Mouse (Mus musculus) midbrain, postnatal 0 days (tissue): ENCODE results near the gene Traip. TPM values are rescaled to one million over a fixed set of nuclear protein-coding genes. Genes with fewer than 3 reads are reported as not detected.

ENCODE experiments used
- ATAC-seq: fragments of 200-750 bp; cut with Nextera tagmentation; 2 replicates; pipeline ENCODE4 v1.8.0; 2017; ENCODE audit warnings: moderate number of reproducible peaks, mild to moderate bottlenecking, moderate TSS enrichment, moderate library complexity; ENCODE audit not compliant: low FRiP score
- DNase-seq: peaks from one replicate; pipeline ENCODE4 v3.0.0-alpha.2; 2015; ENCODE audit warnings: low spot score
- H3K27ac ChIP-seq: fragments of 300-500 bp; sonication (generic); 2 replicates; pipeline ENCODE4 v1.5.1; 2014; ENCODE audit warnings: low read depth, mild to moderate bottlenecking, low read length, mixed read lengths
- H3K27me3 ChIP-seq: fragments of 300-500 bp; sonication (generic); 2 replicates; pipeline ENCODE4 v1.6.1; 2014; ENCODE audit warnings: low read length, control low read depth, mixed read lengths; ENCODE audit not compliant: insufficient read depth
- H3K36me3 ChIP-seq: fragments of 300-500 bp; sonication (generic); 2 replicates; pipeline ENCODE4 v1.6.1; 2014; ENCODE audit warnings: low read length, control low read depth, mixed read lengths; ENCODE audit not compliant: insufficient read depth
- H3K4me1 ChIP-seq: fragments of 300-500 bp; sonication (generic); 2 replicates; pipeline ENCODE4 v1.6.1; 2014; ENCODE audit warnings: mild to moderate bottlenecking, control low read depth, antibody characterized with exemption, low read length, mixed read lengths; ENCODE audit not compliant: insufficient read depth
- H3K4me2 ChIP-seq: fragments of 300-500 bp; sonication (generic); 2 replicates; pipeline ENCODE4 v1.6.1; 2014; ENCODE audit warnings: low read depth, mild to moderate bottlenecking, low read length, mixed read lengths; ENCODE audit not compliant: poor library complexity, severe bottlenecking
- H3K4me3 ChIP-seq: fragments of 300-500 bp; sonication (generic); 2 replicates; pipeline ENCODE4 v1.5.1; 2014; ENCODE audit warnings: low read depth, mild to moderate bottlenecking, low read length, moderate library complexity
- H3K9ac ChIP-seq: fragments of 300-500 bp; sonication (generic); replicated peaks from 2 replicates; pipeline ENCODE4 v1.6.1; 2014; ENCODE audit warnings: mild to moderate bottlenecking, low read length, moderate library complexity, mixed read lengths; ENCODE audit not compliant: poor library complexity, severe bottlenecking
- H3K9me3 ChIP-seq: fragments of 300-500 bp; sonication (generic); 2 replicates; pipeline ENCODE4 v1.6.1; 2016; ENCODE audit warnings: low read length, control low read depth
- CTCF ChIP-seq: IDR thresholded peaks from 2 replicates; pipeline ENCODE4 v1.5.1; 2016; ENCODE audit warnings: antibody characterized with exemption, mild to moderate bottlenecking
- whole genome bisulfite sequencing: fragments of 180-500 bp; shearing (Covaris S2); extraction: QIAGEN DNeasy Blood & Tissue Kit; methylation state at CpG from one replicate; pipeline ENCODE4 v1.1.7; 2014; 5-methylcytosine and 5-hydroxymethylcytosine counted together
- polyA plus RNA-seq: library from polyadenylated mRNA; unstranded; fragments of >200 nt; fragmentation: Nextera tagmentation; extraction: Ambion mirVana; gene quantifications from 2 replicates; pipeline ENCODE4 v1.2.1, GENCODE M21; 2015
- total RNA-seq: library from RNA; depleted of rRNA; stranded (reverse); fragments of >200 nt; gene quantifications from 2 replicates; pipeline ENCODE4 v1.2.3, GENCODE M21; 2014

Gene Traip
- total and polyA plus RNA-seq, 2 experiments from 2014 or later: 9.0 to 11.6 TPM

GRCm38 (mm10) chr9:107967437-107967836 lies 17.5 kb downstream of the Traip start:
- H3K9ac ChIP-seq: no peak overlapping the region
- no peak overlapping the region for H3K4me2 ChIP-seq
- H3K36me3 ChIP-seq: peaks cover 6% of the 10 kb centered on the region; the same call in 1 of the 2 replicates
- TF ChIP-seq CTCF: no peak
- no peak overlapping the region for H3K4me3 ChIP-seq
- H3K27me3 ChIP-seq: no peaks in the 10 kb centered on the region
- no peaks in the 10 kb centered on the region for H3K9me3 ChIP-seq
- no peak overlapping the region for H3K27ac ChIP-seq
- ATAC-seq: no peak
- 83% methylated on average over 6 of the region's 6 CpGs for WGBS
- H3K4me1 ChIP-seq: peaks cover under 1% of the 10 kb centered on the region
- DNase-seq: no peak

DNA sequence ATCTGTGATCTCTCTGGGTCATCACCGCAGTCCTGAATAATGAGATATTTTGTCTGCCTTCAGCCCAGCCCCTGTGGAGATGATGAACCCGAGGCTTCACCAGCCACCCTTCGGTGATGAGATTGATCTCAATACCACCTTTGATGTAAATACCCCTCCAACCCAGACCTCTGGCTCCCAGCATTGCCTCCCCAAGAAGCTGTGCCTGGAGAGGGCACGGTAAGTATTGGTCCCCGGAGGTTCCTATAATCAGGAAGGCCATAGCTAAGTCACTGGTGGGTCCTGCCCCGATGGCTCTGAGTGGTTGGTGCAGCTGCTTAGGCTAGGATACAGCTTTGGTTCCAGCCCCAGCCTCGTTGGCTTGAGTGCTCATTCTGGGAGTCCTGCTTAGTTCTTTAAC lies 18.6 kb downstream of the Traip start:
- DNase-seq (no peak), ATAC-seq (no peak)
- Histone ChIP-seq H3K36me3 (peaks cover 6% of the 10 kb centered on the region; the same call in 1 of the 2 replicates), H3K27me3 (no peaks in the 10 kb centered on the region), H3K4me1 (no peaks in the 10 kb centered on the region), H3K4me2 (no peak overlapping the region), H3K9me3 (no peaks in the 10 kb centered on the region), H3K9ac (no peak overlapping the region), H3K27ac (no peak overlapping the region), H3K4me3 (no peak overlapping the region)
- WGBS: 91% methylated on average over 7 of the region's 7 CpGs
- TF ChIP-seq CTCF: no peak

GRCm38 (mm10) chr9:107970311-107970710 lies 20.4 kb downstream of the Traip start:
- DNase-seq: no peak
- WGBS: 80% methylated on average over 5 of the region's 5 CpGs
- H3K9me3 ChIP-seq: no peaks in the 10 kb centered on the region

DNA sequence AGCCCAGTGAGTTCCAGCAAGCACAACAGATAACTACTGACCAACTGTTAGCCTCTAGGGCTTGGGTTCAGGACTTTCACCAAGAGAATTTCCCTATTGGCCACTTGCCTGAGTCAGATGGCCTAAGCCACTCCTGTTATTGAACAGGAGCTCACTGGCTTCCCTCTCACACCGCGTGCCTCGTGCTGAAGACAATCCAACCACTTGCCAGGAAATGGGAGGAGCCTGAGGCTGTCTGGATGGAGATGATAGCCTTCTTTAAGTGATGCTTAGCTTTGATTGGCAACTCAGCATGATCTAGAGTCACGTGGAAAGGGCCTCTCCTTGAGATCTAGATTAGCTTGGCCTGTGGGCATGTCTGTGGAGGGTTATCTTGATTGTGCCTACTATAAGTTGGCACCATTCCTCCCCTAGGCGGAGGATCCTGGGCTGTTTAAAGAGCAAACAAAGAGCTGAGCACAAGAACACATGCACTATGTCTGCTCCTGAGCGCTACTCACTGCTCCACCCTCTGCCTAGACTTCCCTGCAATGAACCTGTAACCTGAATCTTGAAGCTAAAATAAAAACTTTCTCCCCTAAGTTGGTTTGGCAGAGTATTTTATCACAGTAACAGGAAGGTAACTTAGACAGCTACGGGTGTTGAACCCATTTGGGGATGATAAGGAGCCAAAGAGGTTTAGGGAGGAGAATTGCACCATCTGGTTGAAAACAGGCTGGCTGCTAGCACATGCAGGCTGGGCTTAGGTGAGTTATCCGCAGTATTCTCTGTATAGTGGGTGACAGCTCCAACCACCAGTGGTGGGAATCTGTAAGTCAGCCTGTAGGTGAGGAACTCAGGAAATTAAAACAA lies 22.0 kb downstream of the Traip start:
- Histone ChIP-seq H3K4me2 (no peak overlapping the region), H3K36me3 (peaks cover 6% of the 10 kb centered on the region; the same call in 1 of the 2 replicates), H3K27ac (no peak overlapping the region), H3K4me1 (no peaks in the 10 kb centered on the region), H3K9me3 (no peaks in the 10 kb centered on the region), H3K27me3 (no peaks in the 10 kb centered on the region), H3K4me3 (no peak overlapping the region), H3K9ac (no peak overlapping the region)
- TF ChIP-seq CTCF: no peak
- no peak for DNase-seq
- WGBS: 87% methylated on average over 8 of the region's 8 CpGs
- no peak for ATAC-seq

More at GRCm38 (mm10) chr9:107970311-107970710, 20.4 kb downstream of the Traip start:
- ATAC-seq: no peak
- no peaks in the 10 kb centered on the region for H3K4me1 ChIP-seq
- H3K27ac ChIP-seq: no peak overlapping the region
- no peak overlapping the region for H3K4me2 ChIP-seq
- H3K9ac ChIP-seq: no peak overlapping the region
- no peak overlapping the region for H3K4me3 ChIP-seq
- no peak for TF ChIP-seq CTCF
- H3K36me3 ChIP-seq: peaks cover 6% of the 10 kb centered on the region; the same call in 1 of the 2 replicates
- no peaks in the 10 kb centered on the region for H3K27me3 ChIP-seq

GRCm38 (mm10) chr9:107974491-107975171 lies 24.7 kb downstream of the Traip start:
- no peak overlapping the region for H3K27ac ChIP-seq
- no peaks in the 10 kb centered on the region for H3K4me1 ChIP-seq
- H3K4me3 ChIP-seq: no peak overlapping the region
- ATAC-seq: no peak
- no peak overlapping the region for H3K4me2 ChIP-seq
- H3K36me3 ChIP-seq: peaks cover 6% of the 10 kb centered on the region; the same call in 1 of the 2 replicates
- no peaks in the 10 kb centered on the region for H3K27me3 ChIP-seq
- 85% methylated on average over 10 of the region's 10 CpGs for WGBS
- H3K9ac ChIP-seq: no peak overlapping the region
- DNase-seq: no peak
- H3K9me3 ChIP-seq: no peaks in the 10 kb centered on the region
- no peak for TF ChIP-seq CTCF
